Mouse (Mus musculus): ENCODE measurements at regions not wholly inside any gene's neighbourhood (a gene's known extent, or its start where the extent isn't known, plus 50 kb on each side); places are given as distances from the start of the nearest gene placed in this dataset.

GRCm38 (mm10) chr11:56716953-56717352 is 294.2 kb upstream of the Gria1 start:
- DNase-seq = no peak

DNA sequence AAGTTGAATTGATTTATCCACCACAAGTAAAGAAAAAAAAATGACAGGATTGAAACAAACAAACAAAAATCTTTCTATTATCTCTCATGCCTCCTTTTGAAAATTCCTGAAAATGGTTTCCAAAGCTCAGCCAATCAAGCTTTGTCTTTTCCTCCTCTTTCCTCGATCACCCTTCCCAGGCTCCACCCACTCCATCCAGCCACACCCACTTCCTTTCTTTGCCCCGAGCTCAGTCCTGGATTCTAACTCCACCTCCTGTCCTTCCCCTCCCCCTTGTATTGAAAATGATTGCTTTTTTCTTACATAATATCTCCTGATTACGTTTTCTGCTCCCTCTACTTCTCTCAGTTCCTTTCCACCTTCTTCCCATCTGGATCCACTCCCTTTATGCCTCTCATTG is 286.0 kb upstream of the Gria1 start:
- DNase-seq = no peak

DNA sequence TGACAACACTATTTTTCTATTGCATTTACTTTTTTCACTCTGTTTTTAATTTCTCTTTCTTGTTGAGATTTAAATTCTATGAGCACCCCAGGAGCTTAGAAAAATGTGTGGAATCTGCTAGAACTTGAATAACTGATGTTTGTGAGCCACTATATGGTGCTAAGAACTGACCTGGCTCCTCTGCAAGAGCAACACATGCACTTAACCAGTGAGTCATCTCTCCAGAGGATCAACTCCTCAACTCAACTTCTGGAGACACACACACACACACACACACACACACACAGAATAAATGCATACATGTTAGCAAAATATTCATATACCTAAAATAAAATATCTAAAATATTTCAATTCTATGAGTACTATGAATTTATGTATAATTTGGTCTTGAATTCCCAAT is 285.0 kb upstream of the Gria1 start:
- no peak for DNase-seq

GRCm38 (mm10) chr11:56727556-56727955 is 283.6 kb upstream of the Gria1 start:
- DNase-seq = no peak

- DNase-seq = no peak
Measured at GRCm38 (mm10) chr11:56728204-56729002, 282.8 kb upstream of the Gria1 start.

DNA sequence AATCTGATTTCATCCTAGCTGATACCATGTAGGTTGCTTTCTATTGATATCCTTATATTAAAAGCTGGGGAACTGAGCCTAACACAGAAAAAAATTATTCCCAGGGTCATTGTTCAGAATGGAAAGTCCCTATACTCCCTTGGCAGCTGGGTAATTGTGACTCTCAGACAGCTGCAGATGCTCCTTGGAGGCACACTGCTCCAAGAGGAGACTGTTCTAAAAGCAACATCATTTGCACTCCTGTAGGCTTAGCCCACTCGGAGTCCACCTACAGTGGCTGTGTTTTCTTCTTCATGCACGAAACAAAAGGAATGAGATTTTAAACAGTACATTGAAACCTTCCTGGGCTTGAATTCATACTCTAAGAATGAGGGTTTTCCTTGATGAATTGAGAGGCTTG is 269.3 kb upstream of the Gria1 start:
- no peak for DNase-seq

DNA sequence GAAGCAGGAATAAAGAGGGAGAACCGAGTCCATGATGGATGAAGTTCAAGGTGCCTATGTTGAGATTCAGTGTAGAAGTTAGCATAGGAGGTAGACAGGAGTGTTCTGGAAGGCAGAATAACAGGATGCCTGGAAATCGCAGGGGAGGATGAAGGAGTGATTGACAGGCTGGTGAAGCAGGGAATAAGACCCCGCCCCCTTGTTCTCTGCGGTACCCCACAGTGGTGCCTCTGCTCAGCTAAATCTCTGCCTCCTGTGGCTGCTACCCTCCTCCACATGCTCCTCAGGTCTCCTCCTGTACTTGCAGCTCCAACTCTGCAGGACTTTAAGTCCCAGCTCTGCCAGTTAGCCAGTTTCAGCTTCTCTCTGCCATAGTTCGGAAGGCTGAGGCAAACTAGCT is 261.2 kb upstream of the Gria1 start:
- DNase-seq = no peak

GRCm38 (mm10) chr11:56750639-56751038 is 260.5 kb upstream of the Gria1 start:
- DNase-seq = no peak

- no peak for DNase-seq
Measured at GRCm38 (mm10) chr11:56751918-56752317, 259.3 kb upstream of the Gria1 start.

DNA sequence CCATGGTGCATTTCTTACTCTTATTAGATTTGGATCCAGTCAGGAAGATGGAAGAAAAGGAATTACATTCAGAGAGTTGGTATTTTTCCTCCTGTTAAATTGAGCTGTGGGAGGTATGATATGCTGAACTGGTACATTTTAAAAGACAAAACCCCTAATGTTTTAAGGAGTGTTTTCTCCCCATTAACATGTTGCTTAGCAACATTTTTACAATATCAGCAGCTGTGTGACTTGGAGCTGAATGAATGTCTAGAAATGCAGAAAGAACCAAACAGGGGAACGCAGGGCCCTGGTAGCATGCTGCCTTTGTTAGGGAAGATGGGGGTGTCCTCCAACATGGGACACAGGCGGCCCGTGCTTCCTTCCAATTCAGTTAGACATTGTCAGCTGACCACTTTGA is 257.5 kb upstream of the Gria1 start:
- no peak for DNase-seq

GRCm38 (mm10) chr11:56760474-56760873 is 250.7 kb upstream of the Gria1 start:
- no peak for DNase-seq

DNA sequence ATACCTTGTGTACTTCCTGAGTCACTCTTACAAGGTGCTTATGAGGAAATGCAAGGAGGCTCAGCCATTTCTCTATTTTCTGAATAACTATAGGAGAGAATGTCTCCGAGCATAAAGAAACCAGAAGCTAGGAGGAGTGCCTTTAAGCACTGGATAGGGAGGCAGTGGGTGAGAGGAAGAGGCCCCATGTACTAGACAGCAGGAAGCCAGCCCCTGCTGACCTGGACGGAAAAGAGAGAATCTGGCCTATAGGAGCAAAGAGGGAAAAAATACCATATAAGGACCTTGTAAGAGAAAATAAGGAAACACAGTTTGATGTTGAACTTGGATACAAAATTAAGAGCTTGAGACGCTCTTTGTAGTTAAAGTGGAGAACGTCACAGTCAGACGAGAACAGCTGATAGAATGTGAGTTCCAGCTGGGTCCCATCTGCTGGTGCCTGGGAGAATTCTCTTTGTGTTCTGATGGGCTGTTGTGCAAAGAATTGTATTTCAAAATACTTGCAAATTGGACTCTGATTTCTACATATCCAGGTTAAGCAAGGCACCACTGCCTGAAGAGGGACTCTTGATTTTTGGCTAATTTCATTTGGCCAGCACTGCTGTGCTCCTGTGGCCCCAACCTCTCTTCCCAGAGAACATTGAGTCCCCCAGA is 248.6 kb upstream of the Gria1 start:
- DNase-seq = no peak

DNA sequence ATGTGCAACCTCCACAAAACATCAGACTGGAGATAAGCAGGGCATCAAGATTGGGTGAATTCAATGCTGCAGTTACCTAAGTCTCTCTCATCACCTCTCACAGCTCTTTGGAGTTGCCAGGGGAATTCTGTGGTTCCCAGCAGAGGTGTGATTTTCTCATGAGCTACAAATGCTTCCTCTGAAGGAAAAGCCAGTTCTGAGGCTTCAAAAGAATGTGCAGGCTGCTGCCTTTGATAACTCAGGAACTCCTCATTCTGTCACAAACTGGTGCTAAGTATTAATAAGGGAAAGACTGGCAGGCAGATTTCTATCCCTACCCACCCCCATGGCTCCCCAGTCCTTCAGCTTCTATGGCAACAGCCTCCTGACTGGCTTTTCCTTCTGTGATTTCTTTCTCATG is 243.8 kb upstream of the Gria1 start:
- DNase-seq = no peak

GRCm38 (mm10) chr11:56786351-56786750 is 224.8 kb upstream of the Gria1 start:
- DNase-seq = no peak

DNA sequence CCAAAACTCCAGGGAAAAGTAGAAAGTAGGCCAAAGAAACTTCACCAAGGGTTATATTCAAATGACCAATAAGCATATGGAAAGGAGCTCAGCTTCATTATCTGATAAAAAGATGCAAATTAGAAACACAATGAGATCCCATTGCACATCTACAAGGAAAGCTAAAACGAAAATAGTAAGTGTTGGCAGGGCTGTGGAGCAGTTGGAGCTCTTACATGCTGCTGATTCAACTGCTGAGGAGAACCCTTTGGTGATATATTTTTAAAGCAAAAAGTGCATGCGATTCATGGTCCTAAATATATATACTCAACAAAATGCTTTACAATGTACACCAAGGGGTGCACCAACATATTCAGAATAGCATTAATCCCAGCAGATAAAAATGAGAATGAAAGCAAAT is 218.5 kb upstream of the Gria1 start:
- DNase-seq = no peak

DNA sequence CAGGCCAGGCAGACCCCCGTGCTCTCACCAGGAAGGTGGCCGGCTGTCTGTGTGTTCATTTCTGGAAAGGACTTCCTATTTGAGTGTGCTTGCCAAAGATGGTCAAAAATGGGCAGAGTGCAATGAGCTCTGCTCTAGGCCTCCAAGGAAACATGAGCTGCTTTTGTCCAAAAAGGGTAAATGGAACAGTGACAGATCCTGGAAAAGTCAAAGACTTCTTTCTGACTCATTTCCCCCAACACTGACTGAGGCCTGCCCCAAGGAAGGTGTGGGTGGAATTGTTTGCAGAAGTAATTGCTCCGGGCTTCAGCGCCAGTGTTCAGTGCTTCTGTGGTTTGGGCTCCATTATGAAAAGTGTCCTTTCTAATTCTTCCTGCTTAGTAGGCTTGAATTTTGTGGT is 203.9 kb upstream of the Gria1 start:
- no peak for DNase-seq

GRCm38 (mm10) chr11:56810141-56810540 is 201.0 kb upstream of the Gria1 start:
- DNase-seq = no peak

DNA sequence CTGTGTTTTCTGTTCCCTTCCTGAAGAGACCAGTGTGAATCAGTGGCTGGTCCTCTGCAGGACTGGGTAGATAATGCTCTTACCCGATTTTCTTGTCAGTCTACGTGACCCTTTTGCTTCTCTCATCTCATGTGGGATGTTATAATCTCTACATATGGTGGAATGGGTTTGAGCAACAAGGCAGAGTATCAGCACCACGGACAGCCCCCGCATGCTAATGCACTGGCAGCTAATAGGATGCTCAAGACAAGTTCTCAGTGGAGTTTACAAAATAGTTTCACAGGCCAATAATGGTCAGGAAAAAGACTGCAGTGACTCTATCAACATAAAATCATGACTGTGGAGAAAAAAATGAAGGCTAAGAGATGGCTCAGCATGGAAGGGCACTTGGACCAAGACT is 199.1 kb upstream of the Gria1 start:
- DNase-seq = no peak

GRCm38 (mm10) chr11:56823471-56823870 is 187.7 kb upstream of the Gria1 start:
- DNase-seq = no peak

DNA sequence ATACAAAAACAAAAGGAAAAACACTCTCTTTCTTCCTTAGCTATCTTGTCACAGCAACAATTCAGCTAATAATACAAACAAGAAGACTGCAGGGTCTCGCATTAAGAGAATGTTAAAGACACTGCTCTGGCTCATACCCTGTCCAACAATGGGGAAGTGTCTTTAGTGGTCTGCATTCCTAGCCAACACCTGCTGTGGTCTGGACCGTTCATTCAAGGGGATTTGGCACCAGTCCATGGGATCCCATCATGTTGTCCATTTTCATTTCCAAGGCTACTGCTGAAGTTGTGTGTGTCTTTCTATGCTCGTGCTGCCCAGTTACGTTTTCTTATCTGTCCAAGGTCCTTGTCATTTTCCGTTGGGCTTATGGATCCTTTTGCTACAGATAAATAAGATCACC is 183.7 kb upstream of the Gria1 start:
- no peak for DNase-seq

- DNase-seq = no peak
Measured at GRCm38 (mm10) chr11:56862649-56863048, 148.5 kb upstream of the Gria1 start.

DNA sequence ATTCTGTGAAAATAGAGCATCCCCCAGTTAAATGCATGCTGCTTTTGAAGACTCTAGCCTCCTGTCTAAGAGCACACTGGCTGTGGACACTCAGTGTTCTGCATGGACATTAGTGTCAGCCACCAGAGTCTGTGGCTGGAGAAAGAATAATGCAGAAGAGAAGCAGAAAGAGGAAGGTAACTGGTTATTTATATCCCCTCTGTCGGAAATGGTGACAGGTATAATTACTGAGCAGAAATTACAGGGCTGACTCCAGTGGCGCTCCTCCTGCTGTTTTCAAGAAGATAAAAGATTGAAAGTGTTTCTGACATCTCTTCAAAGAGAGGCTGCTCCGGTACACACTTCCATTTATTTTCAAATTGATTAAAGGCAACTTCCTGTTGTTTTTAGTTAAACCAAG is 139.5 kb upstream of the Gria1 start:
- no peak for DNase-seq

DNA sequence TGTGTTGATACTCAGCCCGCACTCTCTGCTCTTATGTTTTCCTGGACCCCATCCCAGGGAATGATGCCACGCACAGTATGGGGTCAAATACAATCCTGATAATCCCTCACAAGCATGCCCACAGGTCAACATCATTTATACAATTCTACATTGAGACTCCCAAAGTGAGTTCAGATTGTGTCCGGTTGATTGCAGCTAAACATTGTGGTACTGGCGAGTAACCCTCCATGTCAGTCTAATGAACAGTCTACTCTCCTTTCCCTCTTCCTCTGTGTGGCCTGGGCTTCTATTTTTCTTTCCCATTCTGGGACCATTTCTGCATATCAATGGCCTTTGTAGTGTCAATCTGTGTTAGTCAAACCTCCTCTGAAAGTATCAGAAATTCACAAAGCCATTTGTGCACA is 112.6 kb upstream of the Gria1 start:
- DNase-seq = no peak

- no peak for DNase-seq
Measured at GRCm38 (mm10) chr11:56901201-56901600, 110.0 kb upstream of the Gria1 start.

GRCm38 (mm10) chr11:56925368-56925896 is 85.8 kb upstream of the Gria1 start:
- peak; percentile 20 for DNase-seq
